Mouse (Mus musculus) forebrain, embryonic 14.5 days (tissue): ENCODE results near the gene Sord. TPM values are rescaled to one million over a fixed set of nuclear protein-coding genes. Genes with fewer than 3 reads are reported as not detected.

Experiments used
- ATAC-seq: fragments of 200-750 bp; cut with Nextera tagmentation; 2 replicates; pipeline ENCODE4 v1.8.0; 2017; ENCODE audit warnings: mild to moderate bottlenecking, moderate library complexity
- DNase-seq: peaks from one replicate; pipeline ENCODE4 v3.0.0-alpha.2; 2015; ENCODE audit warnings: low spot score
- H3K27ac ChIP-seq: fragments of 300-500 bp; sonication (generic); 2 replicates; pipeline ENCODE4 v1.5.1; 2014; ENCODE audit warnings: low read depth, mild to moderate bottlenecking, control low read depth, low read length, moderate library complexity
- H3K27me3 ChIP-seq: fragments of 300-500 bp; sonication (generic); replicated peaks from 2 replicates; pipeline ENCODE4 v1.6.1; 2014; ENCODE audit warnings: low read length, control low read depth, mixed read lengths; ENCODE audit not compliant: control insufficient read depth, insufficient read depth
- H3K36me3 ChIP-seq: fragments of 300-500 bp; sonication (generic); 2 replicates; pipeline ENCODE4 v1.6.1; 2014; ENCODE audit warnings: low read length, control low read depth; ENCODE audit not compliant: control insufficient read depth, insufficient read depth
- H3K4me1 ChIP-seq: fragments of 300-500 bp; sonication (generic); 2 replicates; pipeline ENCODE4 v1.6.1; 2014; ENCODE audit warnings: antibody characterized with exemption, low read length, control low read depth; ENCODE audit not compliant: control insufficient read depth, insufficient read depth
- H3K4me2 ChIP-seq: fragments of 300-500 bp; sonication (generic); 2 replicates; pipeline ENCODE4 v1.6.1; 2014; ENCODE audit warnings: mild to moderate bottlenecking, control low read depth, low read length
- H3K4me3 ChIP-seq: fragments of 300-500 bp; sonication (generic); 2 replicates; pipeline ENCODE4 v1.5.1; 2014; ENCODE audit warnings: low read depth, low read length, control low read depth
- H3K9ac ChIP-seq: fragments of 300-500 bp; sonication (generic); 2 replicates; pipeline ENCODE4 v1.6.1; 2014; ENCODE audit warnings: mild to moderate bottlenecking, low read length, control low read depth, moderate library complexity
- H3K9me3 ChIP-seq: fragments of 300-500 bp; sonication (generic); replicated peaks from 2 replicates; pipeline ENCODE4 v1.6.1; 2016; ENCODE audit warnings: low read length, control low read depth, mixed read lengths; ENCODE audit not compliant: control insufficient read depth
- WGBS: fragments of 180-500 bp; shearing (Covaris S2); extraction: QIAGEN DNeasy Blood & Tissue Kit; methylation state at CpG from one replicate; pipeline ENCODE4 v1.1.7; 2014; 5-methylcytosine and 5-hydroxymethylcytosine counted together
- polyA plus RNA-seq: library from polyadenylated mRNA; unstranded; fragments of >200 nt; fragmentation: Nextera tagmentation; extraction: Ambion mirVana; gene quantifications from 2 replicates; pipeline ENCODE4 v1.2.1, GENCODE M21; 2014

The Sord gene
- polyA plus RNA-seq, 1 experiment from 2014 or later: 19.7 TPM

DNA sequence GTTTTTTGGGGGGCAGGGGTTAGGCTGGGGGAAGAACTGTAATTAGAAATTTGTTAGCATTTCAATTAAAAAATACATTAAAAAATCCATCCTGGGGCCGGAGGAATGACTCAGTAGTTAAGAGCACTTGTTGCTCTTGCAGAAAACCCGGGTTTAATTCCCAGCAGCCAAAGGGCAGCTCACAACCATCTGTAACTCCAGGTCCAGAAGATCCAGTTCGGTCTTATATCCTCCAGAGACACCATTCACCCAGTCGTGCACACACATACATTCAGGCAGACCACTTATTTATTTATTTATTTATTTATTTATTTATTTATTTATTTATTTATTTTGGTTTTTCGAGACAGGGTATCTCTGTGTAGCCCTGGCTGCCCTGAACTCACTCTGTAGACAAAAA is 1.2 kb upstream of the Sord start:
- DNase-seq: no peak
- no peaks in the 10 kb centered on the region for H3K36me3 ChIP-seq
- no peak overlapping the region for H3K4me3 ChIP-seq
- H3K4me1 ChIP-seq: no peaks in the 10 kb centered on the region
- no peak overlapping the region for H3K4me2 ChIP-seq
- ATAC-seq: no peak
- no peaks in the 10 kb centered on the region for H3K9me3 ChIP-seq
- H3K27ac ChIP-seq: no peak overlapping the region
- H3K27me3 ChIP-seq: no peaks in the 10 kb centered on the region
- WGBS: 63% methylated on average over 5 of the region's 5 CpGs
- H3K9ac ChIP-seq: no peak overlapping the region

GRCm38 (mm10) chr2:122233759-122234557 is 591 bp upstream of the Sord start:
- peak overlapping the region; percentile 61 for H3K27ac ChIP-seq
- no peaks in the 10 kb centered on the region for H3K27me3 ChIP-seq
- H3K9me3 ChIP-seq: no peaks in the 10 kb centered on the region
- peak overlapping the region; percentile 49 for H3K4me3 ChIP-seq
- H3K4me1 ChIP-seq: no peaks in the 10 kb centered on the region
- H3K36me3 ChIP-seq: no peaks in the 10 kb centered on the region
- H3K9ac ChIP-seq: peak overlapping the region; percentile 60
- DNase-seq: peak; percentile 78
- peak overlapping the region; percentile 64 for H3K4me2 ChIP-seq
- peak; percentile 62 for ATAC-seq
- 4% methylated on average over 26 of the region's 26 CpGs for WGBS

DNA sequence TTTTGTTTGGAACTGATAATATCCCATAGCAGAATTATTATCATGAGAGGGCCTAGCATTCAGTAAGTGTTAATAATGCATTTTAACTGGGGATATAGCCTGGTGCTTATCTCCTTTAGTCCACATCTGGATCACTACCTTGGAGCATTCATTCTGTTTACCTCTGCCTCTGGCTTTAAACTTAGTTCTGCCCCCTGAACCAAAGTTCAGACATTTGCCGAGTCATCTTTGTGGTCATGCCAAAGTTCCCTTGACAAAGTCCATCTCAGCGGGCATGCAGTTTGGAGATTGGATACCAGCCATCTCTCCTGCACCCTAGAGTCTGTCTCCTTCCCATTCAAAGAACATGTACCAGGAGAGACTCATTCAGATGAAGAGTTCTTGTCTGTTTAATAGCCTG is 876 bp downstream of the Sord start:
- ATAC-seq (no peak), DNase-seq (no peak)
- WGBS: 78% methylated on average over 2 of the region's 2 CpGs
- no peak overlapping the region for H3K27ac ChIP-seq
- H3K4me1 ChIP-seq: no peaks in the 10 kb centered on the region
- peak overlapping the region; percentile 64 for H3K4me2 ChIP-seq
- no peaks in the 10 kb centered on the region for H3K9me3 ChIP-seq
- no peaks in the 10 kb centered on the region for H3K27me3 ChIP-seq
- H3K36me3 ChIP-seq: no peaks in the 10 kb centered on the region
- no peak overlapping the region; the same call in 1 of the 2 replicates for H3K4me3 ChIP-seq
- no peak overlapping the region for H3K9ac ChIP-seq

DNA sequence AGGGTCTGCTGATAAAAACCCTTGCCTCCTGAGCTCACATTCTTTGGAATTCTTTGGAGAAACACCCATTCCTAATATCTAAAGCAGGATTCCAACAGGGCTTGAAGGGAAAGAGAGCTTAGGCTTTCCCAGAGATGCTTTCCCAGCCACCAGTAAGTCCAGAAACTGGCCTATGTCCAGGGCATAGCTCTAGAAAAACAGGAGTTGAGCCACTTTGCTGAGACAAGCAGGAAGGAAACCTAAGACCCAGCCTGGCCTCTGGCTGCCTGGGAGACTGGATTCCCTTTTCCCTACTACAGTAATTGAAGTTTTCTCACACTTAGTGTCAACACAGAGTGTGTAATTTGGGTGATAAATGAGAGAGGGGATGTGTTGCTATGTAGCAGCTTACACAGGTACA is 1.8 kb downstream of the Sord start:
- DNase-seq: no peak
- H3K27ac ChIP-seq: no peak overlapping the region
- no peak for ATAC-seq

GRCm38 (mm10) chr2:122237891-122238470 is 3.4 kb downstream of the Sord start:
- no peak overlapping the region for H3K4me2 ChIP-seq
- WGBS: 94% methylated on average over 2 of the region's 2 CpGs
- no peak for DNase-seq

More for the DNA sequence above, 1.8 kb downstream of the Sord start:
- H3K36me3 ChIP-seq: no peaks in the 10 kb centered on the region
- no peaks in the 10 kb centered on the region for H3K9me3 ChIP-seq
- H3K27me3 ChIP-seq: no peaks in the 10 kb centered on the region
- H3K4me2 ChIP-seq: no peak overlapping the region
- H3K9ac ChIP-seq: no peak overlapping the region
- H3K4me1 ChIP-seq: no peaks in the 10 kb centered on the region
- H3K4me3 ChIP-seq: no peak overlapping the region

DNA sequence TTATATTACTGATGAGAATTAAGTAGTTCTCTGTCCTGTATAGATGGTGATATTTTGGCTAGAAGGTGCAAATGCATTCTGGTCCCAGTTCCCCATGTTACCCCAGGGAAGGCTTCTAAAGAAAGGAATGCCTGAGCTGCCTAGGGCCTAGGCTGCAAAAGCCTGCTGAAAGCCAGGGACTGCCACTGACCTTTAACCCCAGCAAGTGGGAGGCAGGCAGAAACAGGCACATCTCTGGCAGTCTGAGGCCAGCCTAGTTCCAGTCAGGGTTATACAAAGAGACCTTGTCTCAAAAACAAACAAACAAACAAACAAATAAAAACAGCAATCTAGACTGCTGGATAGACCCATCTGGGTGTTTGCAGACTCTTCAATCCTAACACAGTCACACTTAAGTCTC is 6.2 kb downstream of the Sord start:
- H3K27ac ChIP-seq: no peak overlapping the region
- DNase-seq (no peak), ATAC-seq (no peak)
- H3K4me2 ChIP-seq: no peak overlapping the region
- H3K36me3 ChIP-seq: no peaks in the 10 kb centered on the region
- no peaks in the 10 kb centered on the region for H3K4me1 ChIP-seq
- no peaks in the 10 kb centered on the region for H3K27me3 ChIP-seq
- H3K4me3 ChIP-seq: no peak overlapping the region
- H3K9me3 ChIP-seq: no peaks in the 10 kb centered on the region
- no peak overlapping the region for H3K9ac ChIP-seq

More at GRCm38 (mm10) chr2:122237891-122238470, 3.4 kb downstream of the Sord start:
- H3K36me3 ChIP-seq: no peaks in the 10 kb centered on the region
- no peaks in the 10 kb centered on the region for H3K9me3 ChIP-seq
- H3K27ac ChIP-seq: no peak overlapping the region
- ATAC-seq: no peak
- no peaks in the 10 kb centered on the region for H3K4me1 ChIP-seq
- H3K4me3 ChIP-seq: no peak overlapping the region
- no peak overlapping the region for H3K9ac ChIP-seq
- no peaks in the 10 kb centered on the region for H3K27me3 ChIP-seq

DNA sequence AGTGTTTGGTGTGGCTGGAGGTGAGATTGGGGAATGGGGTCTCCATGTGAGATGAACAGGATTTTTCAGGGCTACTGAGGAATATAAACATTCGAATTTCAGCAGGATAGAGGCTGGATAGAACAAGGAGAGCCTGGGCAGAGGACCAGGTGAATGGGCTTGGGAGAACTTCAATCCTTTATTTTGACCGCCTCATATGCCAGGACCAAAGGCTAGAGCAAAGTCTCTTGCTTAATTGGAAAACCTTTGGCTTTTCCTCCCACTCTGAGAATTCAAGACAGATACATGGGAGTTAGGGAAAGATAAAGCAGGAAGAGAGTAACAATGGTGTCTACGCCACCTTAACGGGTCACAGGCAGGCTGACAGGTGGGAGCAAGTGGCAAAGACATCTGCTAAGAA is 6.7 kb downstream of the Sord start:
- no peaks in the 10 kb centered on the region for H3K27me3 ChIP-seq
- no peaks in the 10 kb centered on the region for H3K36me3 ChIP-seq
- no peak overlapping the region for H3K4me3 ChIP-seq
- H3K4me1 ChIP-seq: no peaks in the 10 kb centered on the region
- DNase-seq (no peak), ATAC-seq (no peak)
- no peak overlapping the region for H3K27ac ChIP-seq
- H3K4me2 ChIP-seq: no peak overlapping the region
- 88% methylated on average over 4 of the region's 4 CpGs for WGBS
- H3K9ac ChIP-seq: no peak overlapping the region
- H3K9me3 ChIP-seq: no peaks in the 10 kb centered on the region

DNA sequence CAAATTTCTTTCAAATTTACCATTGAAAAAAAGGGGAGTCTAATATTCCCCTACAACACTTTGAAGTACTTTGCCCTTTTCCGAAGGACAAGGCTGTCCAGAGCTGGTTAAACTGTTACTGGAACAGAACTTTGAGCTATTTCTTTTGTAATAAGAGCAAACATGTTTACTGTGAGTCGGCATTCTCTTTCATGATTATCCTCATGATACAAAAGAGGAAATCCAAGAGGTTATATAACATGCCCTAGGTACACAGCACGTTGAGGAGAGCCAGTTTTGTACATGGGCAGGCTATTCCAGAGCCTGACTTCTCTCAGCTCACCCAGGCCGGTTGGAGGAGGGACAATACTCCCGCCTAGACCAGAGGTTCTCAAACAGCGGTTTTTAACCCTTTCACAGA is 7.4 kb downstream of the Sord start:
- H3K4me1 ChIP-seq: no peaks in the 10 kb centered on the region
- H3K4me2 ChIP-seq: no peak overlapping the region
- no peaks in the 10 kb centered on the region for H3K27me3 ChIP-seq
- no peaks in the 10 kb centered on the region for H3K36me3 ChIP-seq
- no peak for ATAC-seq
- no peak overlapping the region for H3K4me3 ChIP-seq
- no peak for DNase-seq
- H3K9me3 ChIP-seq: no peaks in the 10 kb centered on the region
- 65% methylated on average over 6 of the region's 6 CpGs for WGBS
- H3K9ac ChIP-seq: no peak overlapping the region
- no peak overlapping the region for H3K27ac ChIP-seq

DNA sequence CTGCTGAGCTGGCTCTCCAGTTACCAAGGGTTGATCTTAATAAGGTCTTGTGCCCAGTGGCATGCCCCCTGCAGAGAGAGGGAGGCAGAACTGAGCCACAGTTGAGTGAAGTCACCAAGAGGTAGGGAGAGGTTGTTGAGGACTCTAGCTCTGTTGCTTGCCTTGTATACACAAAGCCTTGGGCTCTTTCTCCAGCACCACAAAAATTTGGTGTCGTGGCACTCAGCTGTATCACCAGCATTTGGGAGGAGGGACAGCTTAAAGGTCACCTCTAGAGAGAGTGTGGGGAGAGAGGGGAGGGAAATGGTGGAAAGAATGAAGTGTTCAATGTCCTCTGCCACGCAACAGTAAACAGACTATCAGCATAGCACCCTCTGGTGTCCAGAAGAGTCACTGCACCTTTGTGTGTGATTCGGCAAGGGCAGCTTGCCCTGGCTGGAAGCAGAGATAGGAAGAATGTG is 9.2 kb downstream of the Sord start:
- Histone ChIP-seq H3K27ac (no peak overlapping the region), H3K27me3 (no peaks in the 10 kb centered on the region), H3K9ac (no peak overlapping the region), H3K4me3 (no peak overlapping the region), H3K4me2 (no peak overlapping the region), H3K36me3 (no peaks in the 10 kb centered on the region), H3K4me1 (no peaks in the 10 kb centered on the region), H3K9me3 (no peaks in the 10 kb centered on the region)
- 0% methylated on average over 3 of the region's 3 CpGs for WGBS
- DNase-seq (peak; percentile 86), ATAC-seq (peak; percentile 77)
